Mouse (Mus musculus): ENCODE measurements around the gene Olfr1448. TPM values are rescaled to one million over a fixed set of nuclear protein-coding genes. Genes with fewer than 3 reads are reported as not detected.
"Not testable (repeated sequence)": the region's sequence is repeated elsewhere in the genome, so short reads cannot be mapped to it uniquely, and the experiment has no call there.

Olfr1448 gene
- not detected in 2 replicates for total RNA-seq (2021)
- long read RNA-seq, experiment 1, result 0 reads
- long read RNA-seq, experiment 2, result 0 reads

- DNase-seq, result no peak
These were observed at the start of gene Olfr1448 for GRCm38 (mm10) chr19:12924319-12924718. Olfr1448 (minus strand) TSS chr19:12924419.

DNA sequence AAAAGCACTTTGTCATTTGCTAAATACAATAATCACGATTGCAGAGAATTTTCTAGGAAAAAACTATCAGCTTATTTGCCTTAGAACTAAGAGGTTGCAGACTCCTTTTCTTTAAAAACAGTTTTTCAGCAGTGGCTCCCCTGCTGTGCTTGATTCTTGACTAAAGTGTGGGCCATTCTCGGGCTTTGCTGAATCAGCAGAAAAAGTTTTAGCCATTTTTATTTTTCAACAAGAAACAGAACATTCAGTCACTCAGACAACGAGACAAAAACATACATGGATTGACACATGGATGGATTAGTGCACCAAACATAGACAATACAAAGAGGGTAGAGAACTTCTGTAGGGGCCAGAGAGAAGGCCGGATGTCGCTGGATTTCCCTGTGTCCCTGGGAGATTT, 45.9 kb upstream of the Olfr1448 start:
- DNase-seq, result not testable (repeated sequence)

- no peak for DNase-seq
These were observed 25.7 kb upstream of the Olfr1448 start, which contains the start of gene Olfr1450 for GRCm38 (mm10) chr19:12949958-12950357. Olfr1450 (plus strand) TSS chr19:12950258.

DNA sequence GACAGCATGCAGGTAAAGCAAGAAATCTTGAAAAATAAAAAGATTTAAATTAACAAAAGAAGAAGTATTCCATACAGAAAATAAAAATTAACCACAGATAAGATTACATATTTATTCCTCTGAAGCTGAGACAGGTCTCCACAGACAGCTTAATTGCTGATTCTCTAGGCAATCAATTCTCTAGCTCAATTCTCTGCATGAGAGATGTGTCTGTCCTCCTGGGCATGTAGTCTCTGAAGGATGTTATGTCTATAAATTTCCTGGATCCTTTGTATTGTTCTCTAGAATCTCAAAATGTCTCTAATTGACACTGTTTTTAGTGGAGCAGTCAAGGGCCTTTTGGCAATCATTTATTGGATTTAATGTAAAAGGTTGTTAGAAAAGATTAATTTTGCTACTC, 6.3 kb upstream of the Olfr1448 start, which contains the start of gene Olfr1449:
Gene Olfr1449 (plus strand): TSS at position 301 of the 400 bp plus-strand sequence.
- no peak for DNase-seq

DNA sequence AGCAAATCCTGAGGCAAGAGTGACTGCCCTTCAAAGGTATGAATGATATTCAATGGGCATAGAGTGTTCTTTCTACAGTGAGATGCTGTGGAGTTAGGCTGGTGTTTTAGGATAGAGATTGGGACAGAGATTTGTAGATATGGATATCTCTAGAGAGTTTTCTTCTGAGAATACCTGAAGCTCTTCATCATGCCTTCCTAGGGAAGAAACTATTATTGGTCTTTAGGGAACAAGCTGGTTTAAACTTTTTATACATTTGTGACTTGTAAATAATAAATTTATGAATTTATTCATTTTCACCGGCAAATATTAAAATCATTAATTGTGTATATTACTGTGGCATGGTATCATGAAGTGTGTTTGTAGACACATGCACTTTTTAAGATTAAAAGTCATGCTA, 20.6 kb downstream of the Olfr1448 start, which contains the start of gene Olfr1447:
Gene Olfr1447 (minus strand): TSS at position 101 of the 400 bp plus-strand sequence.
- DNase-seq, result no peak

GRCm38 (mm10) chr19:12893424-12893823, 30.8 kb downstream of the Olfr1448 start, which contains the start of gene Olfr1446:
Olfr1446 (minus strand) TSS chr19:12893524.
- DNase-seq, result no peak

GRCm38 (mm10) chr19:12883555-12883954, 40.7 kb downstream of the Olfr1448 start, which contains the start of gene Olfr1445:
Olfr1445 (plus strand) TSS chr19:12883855.
- DNase-seq, result no peak

Other genes with a start within 250 kb of the Olfr1448 start
- not detected in 2 replicates for gene Olfr1443, start 246.3 kb downstream of the Olfr1448 start, total RNA-seq (2021)
- 5.9 TPM in 1 of 2 replicates, not detected in the other for gene Keg1, start 228.6 kb downstream of the Olfr1448 start, total RNA-seq (2021)
- 2.9 and 3.0 TPM in 2 replicates for gene Cntf, start 158.8 kb downstream of the Olfr1448 start, total RNA-seq (2021)
- 87.0 and 88.4 TPM in 2 replicates for gene Zfp91, start 128.3 kb downstream of the Olfr1448 start, total RNA-seq (2021)
- gene Lpxn, start 128.2 kb downstream of the Olfr1448 start, total RNA-seq (2021), result 1.4 and 5.1 TPM in 2 replicates
- gene Gm5244, start 77.7 kb downstream of the Olfr1448 start, total RNA-seq (2021), result not detected in 2 replicates
- not detected in 2 replicates for gene Olfr1444, start 67.1 kb downstream of the Olfr1448 start, total RNA-seq (2021)
- not detected in 2 replicates for gene Olfr1445, start 40.6 kb downstream of the Olfr1448 start, total RNA-seq (2021)
- not detected in 2 replicates for gene Olfr1446, start 30.9 kb downstream of the Olfr1448 start, total RNA-seq (2021)
- not detected in 2 replicates for gene Olfr1447, start 20.7 kb downstream of the Olfr1448 start, total RNA-seq (2021)
- gene Olfr1449, start 6.4 kb upstream of the Olfr1448 start, total RNA-seq (2021), result not detected in 2 replicates
- not detected in 2 replicates for gene Olfr1450, start 25.8 kb upstream of the Olfr1448 start, total RNA-seq (2021)
- not detected in 2 replicates for gene Olfr1451, start 70.6 kb upstream of the Olfr1448 start, total RNA-seq (2021)
- gene Olfr1453, start 103.9 kb upstream of the Olfr1448 start, total RNA-seq (2021), result not detected in 2 replicates
- gene Olfr1454, start 136.2 kb upstream of the Olfr1448 start, total RNA-seq (2021), result not detected in 2 replicates
- not detected in 2 replicates for gene Olfr1457, start 173.5 kb upstream of the Olfr1448 start, total RNA-seq (2021)
- gene Olfr1458, start 182.4 kb upstream of the Olfr1448 start, total RNA-seq (2021), result not detected in 2 replicates
- gene Olfr1459, start 225.1 kb upstream of the Olfr1448 start, total RNA-seq (2021), result 0.04 and 0.07 TPM in 2 replicates
- not detected in 2 replicates for gene Olfr1461, start 238.6 kb upstream of the Olfr1448 start, total RNA-seq (2021)